Mouse (Mus musculus): ENCODE measurements around the gene Dffa. TPM values are rescaled to one million over a fixed set of nuclear protein-coding genes. Genes with fewer than 3 reads are reported as not detected.
"Not testable (repeated sequence)": the region's sequence is repeated elsewhere in the genome, so short reads cannot be mapped to it uniquely, and the experiment has no call there.

Gene Dffa
- polyA plus RNA-seq, 1 experiment from 2014 or later: 28.5 TPM

DNA sequence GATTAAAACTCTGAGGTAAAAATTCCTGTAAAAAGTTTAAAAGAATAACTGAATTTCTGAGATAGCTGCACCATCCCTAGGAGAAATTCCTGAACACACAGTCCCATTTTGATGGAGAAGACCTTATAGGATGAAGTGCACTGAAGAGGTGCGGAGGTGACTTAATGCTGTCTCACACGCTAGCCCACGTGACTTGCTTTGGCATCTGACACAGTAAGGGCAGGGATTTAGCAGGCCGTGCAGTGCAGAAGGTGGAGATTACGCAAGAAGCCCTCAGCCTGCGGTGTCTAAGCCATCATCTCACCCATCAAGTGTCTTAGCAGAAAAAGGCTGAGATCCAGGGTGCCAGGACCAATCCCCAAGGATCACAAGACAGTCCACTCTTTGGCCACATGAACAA, 57.2 kb downstream of the Dffa start:
- DNase-seq (ENCODE audit: low spot score): no peak
- H3K27ac ChIP-seq (ENCODE audit: low read depth, low read length): no peak overlapping the region
- H3K9ac ChIP-seq (ENCODE audit: low read length): no peak overlapping the region
- no peak overlapping the region for H3K4me2 ChIP-seq (ENCODE audit: low read depth, low read length, severe bottlenecking)
- no peak overlapping the region for H3K4me3 ChIP-seq (ENCODE audit: low read depth, low read length)
- H3K36me3 ChIP-seq (ENCODE audit: control insufficient read depth, insufficient read depth, low read length): peaks cover 6% of the 10 kb centered on the region
- ATAC-seq (replicated peaks; ENCODE audit: low FRiP score): no peak
- H3K27me3 ChIP-seq (ENCODE audit: control insufficient read depth, insufficient read depth, low read length): no peaks in the 10 kb centered on the region
- H3K4me1 ChIP-seq (replicated peaks; ENCODE audit: control insufficient read depth, insufficient read depth, low read length): no peaks in the 10 kb centered on the region; the same call in 1 of the 2 replicates
- no peaks in the 10 kb centered on the region for H3K9me3 ChIP-seq (ENCODE audit: control insufficient read depth, low read length)
- WGBS: 94% methylated on average over 6 of the region's 6 CpGs

DNA sequence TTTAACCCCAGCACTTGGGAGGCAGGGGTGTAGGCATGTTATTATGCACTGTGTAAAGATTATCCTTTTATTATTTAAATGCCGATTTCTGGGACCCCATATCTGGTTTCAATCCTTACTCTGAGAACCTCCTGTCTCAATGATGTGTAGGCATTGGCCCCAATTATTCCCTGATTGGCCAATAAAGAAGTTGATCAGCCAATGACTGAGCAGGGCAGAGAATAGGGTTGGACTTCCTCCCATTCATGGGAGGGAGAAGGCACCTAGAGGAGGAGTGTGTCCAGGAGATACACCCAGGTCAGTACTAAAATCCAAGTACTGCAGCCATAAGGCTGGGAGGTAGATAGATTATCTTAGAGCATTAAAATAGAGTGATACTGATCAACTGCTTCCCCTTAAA, 59.2 kb downstream of the Dffa start:
- Histone ChIP-seq H3K9ac (ENCODE audit: low read length) (no peak overlapping the region), H3K4me1 (replicated peaks; ENCODE audit: control insufficient read depth, insufficient read depth, low read length) (no peaks in the 10 kb centered on the region; the same call in 1 of the 2 replicates), H3K4me3 (ENCODE audit: low read depth, low read length) (no peak overlapping the region), H3K4me2 (ENCODE audit: low read depth, low read length, severe bottlenecking) (no peak overlapping the region), H3K9me3 (ENCODE audit: control insufficient read depth, low read length) (no peaks in the 10 kb centered on the region), H3K27ac (ENCODE audit: low read depth, low read length) (no peak overlapping the region), H3K27me3 (ENCODE audit: control insufficient read depth, insufficient read depth, low read length) (no peaks in the 10 kb centered on the region), H3K36me3 (ENCODE audit: control insufficient read depth, insufficient read depth, low read length) (peaks cover 6% of the 10 kb centered on the region)
- 86% methylated on average over 1 of the region's 1 CpGs for WGBS
- ATAC-seq (replicated peaks; ENCODE audit: low FRiP score) (no peak), DNase-seq (ENCODE audit: low spot score) (no peak)

DNA sequence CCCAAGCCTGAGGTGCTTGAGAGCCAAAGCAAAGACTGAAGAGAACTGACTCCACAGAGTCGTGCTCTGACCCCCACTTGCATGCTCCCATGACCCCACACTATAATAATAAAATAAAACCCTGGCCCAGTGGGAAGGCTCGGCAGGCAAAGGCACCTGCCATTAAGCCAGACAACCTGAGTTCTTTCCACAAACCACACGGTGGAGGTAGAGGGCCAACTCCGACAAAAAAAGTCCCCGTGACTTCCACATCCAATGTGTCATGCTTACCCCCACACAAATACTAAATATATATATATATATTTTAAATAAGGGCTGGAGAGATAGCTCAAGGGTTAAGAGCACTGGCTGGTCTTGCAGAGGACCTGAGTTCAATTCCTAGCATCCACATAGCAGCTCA, 60.2 kb downstream of the Dffa start:
- no peak overlapping the region for H3K9ac ChIP-seq (ENCODE audit: low read length)
- ATAC-seq (replicated peaks; ENCODE audit: low FRiP score) (no peak), DNase-seq (ENCODE audit: low spot score) (no peak)
- 73% methylated on average over 5 of the region's 5 CpGs for WGBS
- peaks cover 6% of the 10 kb centered on the region for H3K36me3 ChIP-seq (ENCODE audit: control insufficient read depth, insufficient read depth, low read length)
- H3K4me3 ChIP-seq (ENCODE audit: low read depth, low read length): no peak overlapping the region
- no peak overlapping the region for H3K27ac ChIP-seq (ENCODE audit: low read depth, low read length)
- H3K27me3 ChIP-seq (ENCODE audit: control insufficient read depth, insufficient read depth, low read length): no peaks in the 10 kb centered on the region
- no peaks in the 10 kb centered on the region for H3K9me3 ChIP-seq (ENCODE audit: control insufficient read depth, low read length)
- H3K4me1 ChIP-seq (replicated peaks; ENCODE audit: control insufficient read depth, insufficient read depth, low read length): no peaks in the 10 kb centered on the region; the same call in 1 of the 2 replicates
- H3K4me2 ChIP-seq (ENCODE audit: low read depth, low read length, severe bottlenecking): no peak overlapping the region

DNA sequence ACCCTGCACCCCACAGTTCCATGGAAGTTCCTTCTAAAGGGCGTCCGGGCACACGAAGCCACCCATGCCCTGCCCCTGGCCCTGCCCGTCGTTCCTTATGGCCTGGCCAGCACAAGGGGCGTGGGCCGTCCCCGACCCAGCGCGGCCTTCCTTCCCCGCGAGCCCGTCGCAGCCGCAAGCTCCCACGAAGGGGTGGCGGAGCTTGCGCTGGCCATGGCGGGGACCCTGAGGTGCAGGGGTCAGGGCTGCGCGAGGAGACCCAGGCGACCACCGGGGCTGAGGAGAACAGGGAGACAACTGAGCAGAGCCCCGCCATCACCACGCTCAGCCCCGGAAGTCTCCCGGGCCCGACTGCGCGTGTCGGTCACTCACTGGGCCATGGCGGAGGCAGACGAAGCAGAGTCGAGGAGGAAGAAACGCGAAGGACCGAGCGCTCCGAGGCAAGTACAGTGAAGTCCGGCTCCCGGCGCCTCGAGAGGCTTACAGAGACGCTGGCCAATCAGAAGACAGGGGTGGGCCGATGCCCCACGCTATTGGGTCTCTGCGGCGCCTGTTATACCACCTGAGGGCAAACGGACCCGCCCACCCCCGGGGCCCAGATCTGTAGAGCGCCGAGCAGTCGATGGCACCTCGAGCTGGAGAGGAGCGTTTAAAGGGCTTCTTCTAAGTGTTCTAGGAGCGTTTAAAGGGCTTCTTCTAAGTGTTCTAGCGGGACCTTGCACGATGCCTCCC, 62.4 kb downstream of the Dffa start, which contains the start of gene Pgd:
TSS of gene Pgd (minus strand) at position 557 of the 732 bp plus-strand sequence.
- Histone ChIP-seq H3K36me3 (ENCODE audit: control insufficient read depth, insufficient read depth, low read length) (no peaks in the 10 kb centered on the region; the same call in 1 of the 2 replicates), H3K4me3 (ENCODE audit: low read depth, low read length) (peak within 1 kb of the TSS; percentile 52), H3K27me3 (ENCODE audit: control insufficient read depth, insufficient read depth, low read length) (no peaks in the 10 kb centered on the region), H3K4me1 (replicated peaks; ENCODE audit: control insufficient read depth, insufficient read depth, low read length) (no peaks in the 10 kb centered on the region; the same call in 1 of the 2 replicates), H3K4me2 (ENCODE audit: low read depth, low read length, severe bottlenecking) (peak within 1 kb of the TSS; percentile 92), H3K9me3 (ENCODE audit: control insufficient read depth, low read length) (no peaks in the 10 kb centered on the region), H3K27ac (ENCODE audit: low read depth, low read length) (no peak within 1 kb of the TSS; the same call in 1 of the 2 replicates), H3K9ac (ENCODE audit: low read length) (peak within 1 kb of the TSS; percentile 68)
- under 1% methylated on average over 59 of the region's 59 CpGs for WGBS
- ATAC-seq (replicated peaks; ENCODE audit: low FRiP score) (peak; percentile 100), DNase-seq (ENCODE audit: low spot score) (peak; percentile 98)

DNA sequence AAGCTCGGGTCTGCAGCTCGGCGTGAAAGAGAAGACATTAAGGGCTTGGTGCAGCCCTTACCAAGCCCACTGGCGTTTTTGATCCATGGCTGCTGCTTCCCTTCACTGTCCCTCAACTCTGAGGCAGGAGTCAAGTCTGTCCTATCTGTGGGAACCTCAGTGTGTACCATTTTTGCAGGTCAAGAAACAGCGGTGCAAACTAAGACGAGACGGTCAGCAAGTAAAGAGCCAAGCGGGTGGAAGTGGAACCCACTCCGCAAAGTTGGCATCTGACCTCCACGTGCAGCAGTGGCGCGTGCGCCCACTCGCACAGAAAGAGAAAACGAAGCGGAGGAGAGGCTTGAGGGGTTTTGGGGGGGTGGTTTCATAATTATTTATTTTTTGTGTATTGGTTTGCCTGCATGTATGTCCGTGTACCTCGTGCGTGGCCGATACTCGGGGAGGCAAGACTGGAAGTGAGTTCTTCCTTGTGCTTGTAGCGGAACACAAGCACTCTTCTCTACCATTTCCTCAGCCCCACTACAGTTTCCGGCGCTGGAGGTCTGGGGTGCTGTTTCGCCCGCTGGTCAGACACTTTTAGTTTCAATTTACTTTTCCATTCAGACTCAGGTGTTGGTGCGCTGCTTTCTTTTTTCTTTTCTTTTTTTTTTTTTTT, 63.1 kb downstream of the Dffa start:
- Histone ChIP-seq H3K4me2 (ENCODE audit: low read depth, low read length, severe bottlenecking) (peak overlapping the region; percentile 92), H3K36me3 (ENCODE audit: control insufficient read depth, insufficient read depth, low read length) (no peaks in the 10 kb centered on the region), H3K9me3 (ENCODE audit: control insufficient read depth, low read length) (no peaks in the 10 kb centered on the region), H3K27me3 (ENCODE audit: control insufficient read depth, insufficient read depth, low read length) (no peaks in the 10 kb centered on the region), H3K9ac (ENCODE audit: low read length) (peak overlapping the region; percentile 66), H3K4me3 (ENCODE audit: low read depth, low read length) (peak overlapping the region; percentile 52), H3K4me1 (replicated peaks; ENCODE audit: control insufficient read depth, insufficient read depth, low read length) (no peaks in the 10 kb centered on the region; the same call in 1 of the 2 replicates), H3K27ac (ENCODE audit: low read depth, low read length) (no peak overlapping the region; the same call in 1 of the 2 replicates)
- ATAC-seq (replicated peaks; ENCODE audit: low FRiP score): peak; percentile 57
- no peak for DNase-seq (ENCODE audit: low spot score)
- WGBS: 2% methylated on average over 27 of the region's 27 CpGs

DNA sequence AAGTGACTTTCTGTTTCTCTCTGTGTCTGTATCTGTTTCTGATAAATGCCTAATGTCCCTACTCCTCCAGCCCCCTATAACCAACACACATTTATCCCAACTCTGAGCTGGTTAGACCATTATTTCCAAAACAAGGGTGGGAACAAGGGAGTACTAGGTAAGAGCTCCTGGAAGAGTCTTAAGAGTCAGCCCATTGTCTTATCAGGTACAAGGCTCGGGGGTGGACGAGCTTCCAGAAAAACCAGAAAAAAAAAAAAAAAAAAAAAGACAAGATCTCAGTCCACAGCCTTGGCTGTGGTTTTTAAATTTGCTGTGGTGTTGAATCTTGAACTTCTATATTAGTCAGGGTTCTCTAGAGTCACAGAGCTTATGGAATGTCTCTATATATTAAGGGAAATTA, 64.1 kb downstream of the Dffa start:
- Histone ChIP-seq H3K4me2 (ENCODE audit: low read depth, low read length, severe bottlenecking) (no peak overlapping the region), H3K27me3 (ENCODE audit: control insufficient read depth, insufficient read depth, low read length) (no peaks in the 10 kb centered on the region), H3K9ac (ENCODE audit: low read length) (no peak overlapping the region), H3K27ac (ENCODE audit: low read depth, low read length) (no peak overlapping the region), H3K36me3 (ENCODE audit: control insufficient read depth, insufficient read depth, low read length) (no peaks in the 10 kb centered on the region), H3K4me3 (ENCODE audit: low read depth, low read length) (no peak overlapping the region), H3K4me1 (replicated peaks; ENCODE audit: control insufficient read depth, insufficient read depth, low read length) (no peaks in the 10 kb centered on the region; the same call in 1 of the 2 replicates), H3K9me3 (ENCODE audit: control insufficient read depth, low read length) (no peaks in the 10 kb centered on the region)
- ATAC-seq (replicated peaks; ENCODE audit: low FRiP score) (no peak), DNase-seq (ENCODE audit: low spot score) (no peak)
- WGBS: 70% methylated on average over 2 of the region's 2 CpGs

DNA sequence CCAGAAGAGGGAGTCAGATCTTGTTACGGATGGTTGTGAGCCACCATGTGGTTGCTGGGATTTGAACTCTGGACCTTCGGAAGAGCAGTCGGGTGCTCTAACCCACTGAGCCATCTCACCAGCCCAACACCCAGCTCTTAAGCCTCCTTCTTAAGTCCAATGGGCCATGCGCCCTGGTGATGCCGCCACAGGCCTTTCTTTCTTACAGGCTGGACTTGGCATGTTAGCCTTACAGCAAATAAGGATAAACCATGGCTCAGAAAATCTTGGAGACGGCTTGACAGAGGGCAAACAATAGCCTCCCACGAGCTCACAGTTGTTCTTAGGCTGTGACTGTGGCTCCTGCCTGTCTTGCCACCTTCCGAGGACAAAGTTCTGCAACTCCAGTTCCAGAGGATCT, 66.0 kb downstream of the Dffa start:
- H3K9ac ChIP-seq (ENCODE audit: low read length); H3K36me3 ChIP-seq (ENCODE audit: control insufficient read depth, insufficient read depth, low read length); H3K27me3 ChIP-seq (ENCODE audit: control insufficient read depth, insufficient read depth, low read length); H3K4me2 ChIP-seq (ENCODE audit: low read depth, low read length, severe bottlenecking); H3K4me3 ChIP-seq (ENCODE audit: low read depth, low read length); H3K27ac ChIP-seq (ENCODE audit: low read depth, low read length); DNase-seq (ENCODE audit: low spot score); H3K9me3 ChIP-seq (ENCODE audit: control insufficient read depth, low read length); ATAC-seq (replicated peaks; ENCODE audit: low FRiP score); H3K4me1 ChIP-seq (replicated peaks; ENCODE audit: control insufficient read depth, insufficient read depth, low read length): not testable (repeated sequence)
- WGBS: 78% methylated on average over 7 of the region's 8 CpGs
